Mouse (Mus musculus): Measurements from ENCODE around the gene Pfn1. TPM values are rescaled to one million over a fixed set of nuclear protein-coding genes. Genes with fewer than 3 reads are reported as not detected.
A peak's percentile ranks its signal among the peaks of the same experiment; 100 is the strongest.

Gene Pfn1
- total RNA-seq (2021), result 100 to 1,000 TPM; 283 to 296 TPM

DNA sequence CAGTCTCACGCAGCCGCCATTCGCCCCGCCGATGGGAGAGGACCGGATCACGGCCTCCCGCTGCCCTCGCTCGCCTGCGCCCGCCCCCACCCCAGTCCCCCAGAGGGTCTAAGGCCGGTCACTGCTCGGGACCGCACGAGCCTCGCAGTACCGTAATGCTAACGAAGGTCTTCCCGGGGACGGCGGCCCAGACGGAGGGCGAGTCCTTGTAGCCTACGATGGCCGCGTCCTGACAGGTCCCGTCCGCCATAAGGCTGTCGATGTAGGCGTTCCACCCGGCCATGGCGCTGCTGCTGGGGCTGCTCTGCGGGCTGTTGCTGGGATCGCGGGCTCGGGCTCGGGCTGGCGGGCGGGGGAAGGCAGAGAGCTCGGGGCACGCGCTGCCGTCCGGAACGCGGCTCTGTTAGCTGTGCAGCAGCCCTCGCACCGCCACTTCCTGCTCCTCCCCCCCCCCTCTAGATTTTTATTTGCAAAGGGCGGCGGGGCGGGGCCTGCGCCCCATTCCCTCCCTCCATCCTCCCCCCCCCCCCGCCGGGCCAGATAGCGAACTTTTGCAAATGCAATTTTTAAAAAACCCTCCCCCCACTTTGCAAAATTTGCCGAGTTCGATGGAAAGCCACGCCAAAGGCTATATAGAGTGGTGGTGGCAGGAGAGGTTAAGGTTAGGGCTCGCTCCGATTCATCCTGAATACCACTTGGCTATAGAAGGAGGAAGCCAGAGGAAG is at the start of gene Pfn1:
Gene Pfn1, minus strand, starts transcription at position 447 of the 725 bp plus-strand sequence.
- peak; percentile 77 to 81 for DNase-seq
- intact Hi-C loops (cut with DNase I), result loop anchor here (2.0 to 10.0 kb wide), 2 partner anchors 46 to 660 kb away; partner anchors contain the start of genes Gabarap, Inca1, Kif1c and Phf23

DNA sequence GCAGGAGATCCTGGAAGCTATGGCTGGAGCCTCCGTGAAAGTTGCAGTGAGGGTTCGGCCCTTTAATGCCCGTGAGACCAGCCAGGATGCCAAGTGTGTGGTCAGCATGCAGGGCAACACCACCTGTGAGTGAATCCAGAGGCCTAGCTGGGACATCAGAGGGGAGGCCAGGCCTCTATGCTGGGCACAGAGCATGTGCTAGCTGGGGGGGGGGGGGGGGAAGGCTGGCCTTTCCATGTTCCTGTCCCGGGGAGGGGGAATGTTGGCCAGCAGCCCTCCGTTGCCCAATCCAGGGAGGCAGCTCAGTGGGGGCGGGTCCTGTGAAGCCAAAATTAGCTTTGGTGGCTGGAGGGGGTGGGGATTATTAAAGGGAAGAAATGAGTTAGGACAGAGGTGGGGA is 48.3 kb upstream of the Pfn1 start:
- intact Hi-C loops (cut with DNase I), result no loop called here
- peak; percentile 70 to 72 for DNase-seq

DNA sequence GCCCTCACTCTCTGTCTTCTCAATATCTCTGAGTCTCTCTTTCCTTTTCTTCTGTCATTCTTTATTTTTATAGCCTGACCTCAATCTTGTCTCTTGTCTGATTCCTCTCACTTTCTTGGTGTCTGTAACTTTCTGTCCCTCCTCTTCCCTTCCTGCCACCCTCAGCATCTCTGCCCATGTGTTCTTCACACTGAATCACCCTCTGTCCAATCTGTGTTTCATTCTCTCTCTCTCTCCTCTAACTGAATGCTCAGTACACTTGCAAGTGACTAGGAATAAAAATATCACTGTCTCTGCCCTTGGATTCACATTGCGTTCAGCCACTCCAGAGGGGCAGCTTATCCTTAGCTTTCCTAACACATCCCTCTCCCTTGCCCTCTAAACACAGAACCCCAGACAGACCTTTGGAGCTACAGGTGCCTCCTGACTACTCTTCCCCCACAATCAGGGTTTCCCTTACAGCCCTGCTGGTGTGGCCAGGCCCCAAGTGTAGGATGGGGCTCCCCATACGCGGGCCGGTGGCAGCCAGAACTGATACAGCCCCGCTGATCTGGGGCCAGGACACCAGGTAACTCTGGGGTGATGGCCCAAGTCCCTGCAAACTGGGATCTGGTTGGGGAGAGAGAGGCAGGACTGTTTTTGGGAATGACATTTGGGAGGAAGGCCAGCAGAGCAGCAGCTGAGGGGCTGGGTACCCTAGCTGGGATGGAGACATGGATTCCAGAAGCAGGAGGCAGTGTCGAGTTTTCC is 47.7 kb upstream of the Pfn1 start:
- intact Hi-C loops (cut with DNase I), result loop anchor here (2.0 kb wide), 1 partner anchor 47 kb away; the partner anchor contains the start of gene Pfn1
- DNase-seq, result peak; percentile 23 to 43

DNA sequence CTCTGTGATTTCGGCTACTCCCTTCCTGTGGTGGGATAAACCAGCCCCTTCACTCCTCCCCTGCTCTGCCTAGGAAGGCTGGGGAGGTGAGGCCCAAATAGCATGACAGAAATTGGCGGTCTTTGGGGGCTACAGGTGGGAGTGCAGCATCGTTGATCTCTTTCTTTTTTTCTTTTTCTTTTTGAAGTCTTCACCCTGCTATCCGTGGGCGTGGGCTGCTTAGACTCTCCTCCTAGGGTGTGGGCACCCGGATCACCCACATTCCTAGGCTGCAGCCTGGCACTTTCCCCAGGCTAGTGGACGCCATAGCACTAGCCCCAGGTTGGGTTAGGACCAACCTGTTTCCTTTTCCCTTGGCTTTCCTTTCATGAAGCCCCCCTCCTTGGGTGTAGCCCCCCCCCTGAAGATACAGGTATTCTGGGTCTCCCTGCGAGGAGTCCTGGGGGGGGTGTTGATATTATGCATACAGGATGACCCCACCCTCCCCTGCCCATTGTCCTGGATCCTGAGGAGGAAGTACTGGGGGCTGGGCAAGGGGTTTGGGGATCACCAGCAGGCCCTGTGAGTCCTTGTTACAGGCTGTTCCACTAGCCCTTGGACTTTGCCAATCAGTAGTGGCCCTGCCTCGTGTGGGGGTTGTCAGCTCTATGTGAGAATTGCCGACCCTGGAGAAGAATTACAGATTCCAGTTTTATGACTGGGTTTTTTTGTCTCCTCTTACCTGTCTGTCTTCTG is 46.9 kb upstream of the Pfn1 start:
- peak; percentile 23 to 35 for DNase-seq
- intact Hi-C loops (cut with DNase I), result loop anchor here (2.0 kb wide), 1 partner anchor 47 kb away; the partner anchor contains the start of gene Pfn1

DNA sequence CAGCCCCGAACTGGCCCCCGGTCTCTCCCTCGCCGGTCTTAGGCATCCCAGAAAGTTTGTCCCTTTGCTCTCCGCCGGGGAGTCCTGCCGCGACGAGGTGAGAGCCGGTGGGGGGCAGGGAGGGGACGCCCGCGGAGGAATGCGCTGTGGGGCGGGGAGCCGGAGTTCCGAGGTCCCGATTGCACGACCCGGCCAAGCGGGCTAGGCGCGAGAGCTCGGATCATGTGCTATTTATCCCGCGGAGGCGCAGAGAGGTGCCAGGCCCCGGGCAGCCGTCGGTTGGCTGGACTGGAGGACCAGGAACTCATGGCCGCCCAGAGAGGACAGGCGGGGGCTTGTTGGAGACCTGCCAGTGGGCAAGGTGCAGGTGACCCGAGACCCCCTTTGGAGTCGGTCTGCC is 46.2 kb upstream of the Pfn1 start:
- intact Hi-C loops (cut with DNase I), result loop anchor here (2.0 kb wide), 1 partner anchor 46 kb away; the partner anchor contains the start of gene Pfn1
- peak; percentile 78 to 88 for DNase-seq

DNA sequence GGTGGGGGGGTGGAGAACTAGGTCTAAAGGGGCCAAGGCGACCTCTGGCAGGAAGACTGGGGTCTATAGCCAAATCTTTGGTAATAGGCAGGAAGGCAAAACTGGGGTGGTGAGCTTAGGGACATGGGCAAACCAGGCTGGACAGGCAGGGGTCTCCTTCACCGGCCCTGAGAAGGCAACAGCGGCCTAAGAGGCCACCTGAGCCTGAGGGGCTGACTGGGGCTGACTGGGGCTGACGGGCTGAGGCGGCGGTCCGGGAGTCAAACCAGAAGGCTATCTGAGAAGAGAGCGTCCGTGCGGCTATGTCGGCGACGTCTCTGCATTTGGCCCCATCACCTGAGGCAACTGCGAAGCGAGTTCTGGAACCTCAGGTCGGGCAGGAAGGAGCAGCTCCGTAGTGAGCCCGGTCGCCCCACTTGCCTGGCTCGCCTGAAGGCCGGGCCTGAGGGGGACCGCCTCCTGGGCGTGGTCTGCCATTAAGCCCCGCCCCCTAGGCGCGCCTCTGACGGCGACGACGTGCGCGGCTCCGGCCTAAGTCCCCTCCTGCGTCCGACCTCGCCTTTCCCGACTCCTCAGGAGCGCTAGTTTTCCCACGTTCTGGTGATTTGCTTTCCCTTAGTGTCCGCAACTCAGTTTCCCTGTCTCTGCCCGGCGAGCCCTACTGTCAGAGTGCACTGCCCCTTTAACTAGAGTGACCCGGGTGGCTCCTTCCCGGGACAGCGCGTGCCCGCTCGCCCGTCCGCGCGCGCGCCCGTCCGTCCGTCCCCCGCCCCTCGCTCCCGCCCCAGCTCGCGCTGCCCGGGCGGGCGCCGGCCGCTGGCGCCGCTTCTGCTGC is 45.5 kb upstream of the Pfn1 start, which contains the start of the genes Inca1 and Kif1c:
Gene Inca1, minus strand, starts transcription at position 434 of the 835 bp plus-strand sequence.
Gene Kif1c, plus strand, starts transcription at position 827 of the 835 bp plus-strand sequence.
- peak; percentile 98 to 99 for DNase-seq
- intact Hi-C loops (cut with DNase I), result loop anchor here (2.0 kb wide), 1 partner anchor 45 kb away; the partner anchor contains the start of gene Pfn1

DNA sequence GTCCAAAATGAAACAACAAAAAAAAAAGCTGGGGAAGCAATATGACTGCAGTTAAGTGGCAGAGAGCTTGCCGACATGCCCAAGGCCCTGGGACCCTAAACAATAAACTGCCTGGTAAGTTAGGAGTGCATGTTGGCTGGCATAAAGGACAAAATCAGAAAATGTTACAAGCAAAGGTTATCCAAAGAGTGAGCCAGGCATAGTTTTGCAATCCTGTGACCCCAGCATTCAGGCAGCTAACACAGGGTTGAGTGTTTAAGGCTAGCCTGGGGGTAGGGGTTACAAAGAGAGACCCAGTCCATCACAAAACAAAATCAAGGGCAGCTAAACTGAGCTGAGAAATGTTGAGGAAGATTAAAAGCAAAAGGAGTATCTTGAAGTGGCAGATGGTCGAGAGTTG is 44.6 kb upstream of the Pfn1 start:
- no peak for DNase-seq
- intact Hi-C loops (cut with DNase I), result no loop called here

DNA sequence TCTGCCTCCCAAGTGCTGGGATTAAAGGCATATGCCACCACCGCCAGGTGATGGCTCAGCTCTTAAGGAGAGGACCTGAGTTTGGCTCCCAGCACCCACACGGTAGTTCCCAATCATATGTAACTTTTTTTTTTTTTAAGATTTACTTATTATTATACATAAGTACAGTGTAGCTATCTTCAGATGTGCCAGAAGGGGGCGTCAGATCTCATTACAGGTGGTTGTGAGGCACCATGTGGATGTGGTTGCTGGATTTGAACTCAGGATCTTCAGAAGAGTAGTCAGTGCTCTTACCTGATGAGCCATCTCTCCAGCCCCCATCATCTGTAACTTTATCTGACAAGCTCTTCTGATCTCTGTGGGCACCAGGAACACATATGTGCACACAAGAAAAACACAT is 42.9 kb upstream of the Pfn1 start:
- intact Hi-C loops (cut with DNase I), result no loop called here
- DNase-seq, result no peak

DNA sequence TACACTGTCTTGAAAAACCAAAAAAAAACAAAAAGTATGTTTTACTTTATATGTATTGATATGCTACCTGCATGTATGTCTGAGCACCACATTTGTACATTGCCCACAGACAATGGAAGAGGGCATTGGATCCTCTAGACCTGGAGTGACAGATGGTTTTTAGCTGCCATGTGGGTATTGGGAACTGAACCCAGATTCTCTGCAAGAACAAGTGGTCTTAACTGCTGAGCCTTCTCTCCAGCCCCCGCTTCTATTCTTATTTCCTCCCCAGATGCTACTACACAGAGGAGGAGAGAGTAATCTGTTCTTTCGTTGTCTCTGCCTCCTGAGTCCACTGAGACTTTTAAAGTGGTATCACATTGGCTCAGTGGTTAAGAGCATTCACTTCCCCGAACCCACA is 39.1 kb upstream of the Pfn1 start:
- DNase-seq, result no peak
- intact Hi-C loops (cut with DNase I), result no loop called here

DNA sequence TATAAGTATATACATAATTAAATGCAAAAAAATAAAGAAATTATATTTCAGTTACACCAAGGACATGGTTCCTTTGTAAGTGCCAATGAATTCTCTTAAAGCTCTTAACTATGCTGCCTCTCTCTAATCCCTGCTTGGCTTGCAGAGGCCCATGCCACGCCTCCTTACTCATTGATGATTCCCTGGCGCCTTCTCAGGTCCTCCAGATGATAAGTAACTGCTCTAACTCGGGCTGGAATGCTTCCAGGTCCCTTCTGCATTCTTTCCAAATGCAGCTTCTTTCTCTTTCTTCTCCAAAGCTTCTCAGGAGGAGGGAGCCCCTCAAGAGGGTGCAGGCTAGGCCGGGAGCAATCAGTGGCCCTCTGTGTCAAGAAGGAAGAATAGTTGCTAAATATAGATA is 35.1 kb upstream of the Pfn1 start:
- no peak for DNase-seq
- intact Hi-C loops (cut with DNase I), result loop anchor here (5.0 kb wide), 1 partner anchor 68 kb away; no protein-coding TSS in a partner anchor

DNA sequence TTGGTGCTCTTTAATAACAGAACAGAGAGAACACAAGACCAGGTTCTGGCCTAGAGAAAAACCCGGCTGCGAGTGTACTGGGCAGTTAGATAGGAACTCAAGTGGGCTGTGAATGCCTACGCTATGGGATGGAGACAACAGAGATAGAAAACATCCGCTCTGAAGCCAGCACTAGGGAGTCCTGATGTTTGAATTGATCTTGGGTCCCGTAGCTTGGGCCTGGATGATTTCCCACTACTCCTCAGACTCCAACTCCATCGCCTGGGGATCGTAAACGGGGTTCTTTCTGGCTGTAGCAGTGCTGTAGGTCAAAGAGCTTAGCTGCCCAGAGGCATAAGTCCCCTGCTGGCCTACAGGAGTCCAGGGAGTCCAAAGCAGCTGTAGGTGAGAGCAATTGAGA is 33.9 kb upstream of the Pfn1 start:
- no peak for DNase-seq
- intact Hi-C loops (cut with DNase I), result loop anchor here (5.0 kb wide), 1 partner anchor 69 kb away; no protein-coding TSS in a partner anchor

DNA sequence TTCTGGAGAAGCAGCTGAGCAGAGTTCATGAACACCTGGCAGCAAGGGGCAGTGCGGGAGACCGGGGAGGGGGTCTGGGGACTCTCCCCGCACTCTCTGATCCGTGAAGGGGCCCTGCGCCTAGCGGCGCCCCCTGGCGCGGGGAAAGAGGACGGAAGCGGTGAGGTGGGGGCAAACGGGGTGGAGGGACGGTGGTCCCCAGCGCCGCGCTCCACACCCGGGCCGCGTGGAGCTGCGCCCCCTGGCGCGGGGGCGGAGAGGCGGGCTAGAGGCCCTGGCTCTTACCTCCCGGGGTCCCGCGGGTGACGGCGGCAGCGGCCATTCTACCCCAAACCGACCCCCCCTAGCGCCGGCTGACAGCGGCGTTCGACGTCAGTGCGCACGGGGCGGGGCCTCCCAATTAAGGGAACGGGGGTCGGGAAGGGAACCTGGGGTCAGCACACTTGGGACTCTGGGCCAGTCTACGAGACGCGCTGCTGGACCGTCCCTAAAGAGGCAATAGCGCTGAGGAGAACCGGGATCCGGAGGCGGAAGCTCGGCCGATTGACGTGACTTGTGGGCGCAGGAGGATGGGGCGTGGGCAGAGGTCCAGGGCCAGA is 33.3 kb upstream of the Pfn1 start, which contains the start of gene Camta2:
Gene Camta2, minus strand, starts transcription at position 505 of the 599 bp plus-strand sequence.
- DNase-seq, result peak; percentile 93 to 95
- intact Hi-C loops (cut with DNase I), result loop anchor here (1.0 to 5.0 kb wide), 2 partner anchors 16 to 70 kb away; no protein-coding TSS in a partner anchor

DNA sequence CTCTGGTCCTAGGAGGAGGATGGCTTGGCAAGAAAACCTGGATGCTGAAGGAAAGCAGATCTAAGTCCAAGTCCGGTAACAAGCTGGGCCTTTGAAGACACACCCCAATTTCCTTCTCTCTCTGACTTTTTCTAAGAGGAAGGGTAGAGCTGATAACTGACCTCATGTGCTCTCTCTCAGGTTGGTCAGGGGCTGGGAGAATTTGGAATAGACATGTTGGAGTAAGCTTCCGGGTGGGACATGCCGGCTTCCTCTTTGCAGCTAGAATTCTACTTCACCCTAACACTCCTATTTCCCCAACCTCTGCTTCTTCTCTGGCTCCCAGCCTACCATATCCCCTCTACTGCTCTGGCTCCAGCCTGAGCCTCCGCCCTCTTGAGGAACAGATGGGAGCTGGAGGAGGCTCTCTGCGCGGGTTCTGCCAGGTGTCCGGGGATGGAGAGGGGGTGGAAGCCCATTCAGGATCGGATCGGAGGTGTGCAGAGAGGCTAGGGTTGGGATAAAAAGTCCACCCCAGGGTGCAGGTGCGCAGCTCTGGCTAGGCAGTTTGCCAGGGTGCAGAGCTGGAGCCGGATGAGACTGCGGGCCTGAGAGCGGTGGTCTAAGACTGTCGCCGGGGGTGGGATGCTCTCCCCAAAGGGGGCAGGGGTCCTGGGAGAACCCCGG is 32.6 kb upstream of the Pfn1 start:
- peak; percentile 38 to 58 for DNase-seq
- intact Hi-C loops (cut with DNase I), result loop anchor here (1.0 to 5.0 kb wide), 2 partner anchors 16 to 70 kb away; no protein-coding TSS in a partner anchor

DNA sequence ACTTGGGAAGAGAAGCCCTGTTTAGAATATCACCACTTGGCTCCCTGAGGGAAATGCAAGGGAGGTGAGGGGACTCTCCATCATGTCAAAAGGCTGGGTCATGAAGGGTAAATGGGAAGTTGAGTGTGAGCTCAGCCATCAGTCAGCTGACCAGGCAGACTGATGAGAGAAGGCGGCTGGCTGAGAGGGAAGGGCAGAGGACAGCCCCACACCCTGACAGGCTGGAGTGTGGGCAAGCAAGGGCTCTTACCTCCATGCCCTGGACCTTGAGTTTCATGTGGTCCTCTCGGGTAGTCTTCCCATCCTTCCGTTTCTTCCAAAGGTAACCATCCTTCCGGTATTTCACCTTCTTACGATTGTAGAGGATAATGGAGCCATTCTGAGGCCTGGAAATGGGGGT is 29.2 kb upstream of the Pfn1 start:
- DNase-seq, result no peak
- intact Hi-C loops (cut with DNase I), result no loop called here

DNA sequence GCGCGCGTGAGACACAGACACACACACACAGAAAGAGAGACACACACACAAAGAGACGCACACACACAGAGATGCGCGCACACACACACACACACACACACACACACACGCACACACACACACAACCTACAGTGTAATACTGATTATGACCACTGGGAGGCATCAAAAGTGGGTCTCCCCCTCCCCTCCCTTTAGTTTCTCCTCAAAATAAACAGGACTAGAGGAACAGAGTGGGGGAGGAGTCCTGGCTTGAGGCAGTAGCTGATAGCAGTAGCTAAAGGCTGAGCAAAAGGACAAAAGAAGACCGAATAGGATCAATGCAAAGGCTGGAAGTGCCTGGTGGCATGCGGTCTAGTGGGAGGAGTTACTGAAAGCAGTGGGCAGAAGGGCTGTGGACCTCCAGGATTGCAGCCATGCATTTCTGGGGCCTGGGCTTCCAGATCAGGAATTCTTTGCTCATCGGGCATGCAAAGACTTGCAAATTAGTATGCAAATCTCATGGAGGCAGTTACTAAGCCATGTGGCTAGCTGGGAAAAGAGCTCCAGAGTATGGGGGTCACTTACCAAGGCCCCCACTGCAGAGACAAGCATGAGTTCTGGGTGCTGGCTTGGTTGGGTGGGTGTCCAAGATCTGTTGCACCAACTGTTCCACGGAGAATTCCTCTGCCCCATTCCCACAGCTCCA is 27.6 kb upstream of the Pfn1 start:
- intact Hi-C loops (cut with DNase I), result no loop called here
- DNase-seq, result no peak

DNA sequence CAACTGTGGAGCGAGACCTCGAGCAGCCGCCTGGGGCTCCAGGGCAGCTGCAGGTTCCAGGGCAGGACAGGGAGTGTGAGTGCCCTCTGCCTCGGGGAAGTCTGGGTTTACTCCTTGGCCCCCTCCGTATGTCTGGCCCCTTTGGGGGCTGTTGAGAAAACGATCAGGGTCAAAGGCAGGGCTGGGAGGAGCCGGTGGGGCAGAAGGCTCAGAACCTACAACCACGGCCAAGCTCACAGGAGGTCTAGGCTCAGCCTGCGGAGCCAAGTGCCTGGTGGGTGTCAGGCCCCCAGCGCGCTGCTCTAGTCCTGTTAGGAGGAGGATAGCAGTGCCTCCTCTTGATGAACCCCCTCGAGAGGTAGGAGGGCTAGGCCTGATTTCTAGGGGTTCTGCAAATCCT is 26.7 kb upstream of the Pfn1 start:
- intact Hi-C loops (cut with DNase I), result no loop called here
- DNase-seq, result no peak

DNA sequence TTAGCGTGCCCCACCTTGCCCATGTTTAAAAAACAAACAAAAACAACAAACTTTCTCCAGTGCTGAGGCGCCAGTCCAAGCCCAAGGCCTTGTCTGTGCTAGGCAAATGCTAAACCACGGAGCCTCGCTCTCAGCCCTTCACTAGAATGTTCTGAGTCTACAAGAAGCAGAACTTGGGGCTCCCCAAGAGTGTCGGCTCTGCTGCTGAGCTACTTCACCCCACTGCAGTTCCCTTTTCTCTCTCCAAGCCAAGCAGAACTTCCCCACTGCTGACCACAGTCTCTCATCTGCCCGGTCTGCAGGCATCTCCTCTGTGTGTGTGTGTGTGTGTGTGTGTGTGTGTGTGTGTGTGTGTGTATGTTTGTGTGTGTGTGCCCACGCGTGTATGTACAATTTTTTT is 25.4 kb upstream of the Pfn1 start:
- intact Hi-C loops (cut with DNase I), result no loop called here
- no peak for DNase-seq

DNA sequence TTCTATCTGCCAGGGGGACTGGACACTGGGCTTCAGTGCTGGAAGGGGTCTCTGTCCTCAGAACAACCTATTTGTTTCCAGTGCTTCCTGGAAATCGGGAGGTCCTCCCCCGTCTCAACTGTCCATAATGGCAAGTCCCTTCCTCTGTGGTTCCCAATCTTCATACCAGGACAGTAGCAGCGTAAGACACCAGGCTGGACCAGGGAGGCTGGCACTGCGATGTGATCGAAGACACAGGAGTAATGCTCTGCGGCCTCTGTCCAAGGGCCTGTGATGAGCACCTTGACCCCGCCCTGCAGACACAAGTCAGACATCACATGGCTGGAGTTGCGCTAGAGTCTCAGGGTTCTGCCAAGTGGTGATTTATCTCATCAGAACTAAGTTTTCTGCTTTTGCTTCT is 24.9 kb upstream of the Pfn1 start:
- intact Hi-C loops (cut with DNase I), result no loop called here
- DNase-seq, result no peak

Data from heart, postnatal 36 days (tissue).